Mouse (Mus musculus) midbrain, embryonic 14.5 days (tissue): ENCODE results near the gene Stpg3. TPM values are rescaled to one million over a fixed set of nuclear protein-coding genes. Genes with fewer than 3 reads are reported as not detected.

ENCODE experiments used
- ATAC-seq: fragments of 200-750 bp; cut with Nextera tagmentation; 2 replicates; pipeline ENCODE4 v1.8.0; 2017; ENCODE audit warnings: moderate number of reproducible peaks, moderate library complexity; ENCODE audit not compliant: low FRiP score, low TSS enrichment
- DNase-seq: peaks from one replicate; pipeline ENCODE4 v3.0.0-alpha.2; 2015
- H3K27ac ChIP-seq: fragments of 300-500 bp; sonication (generic); replicated peaks from 2 replicates; pipeline ENCODE4 v1.5.1; 2014; ENCODE audit warnings: mild to moderate bottlenecking, low read depth, low read length, moderate library complexity
- H3K27me3 ChIP-seq: fragments of 300-500 bp; sonication (generic); 2 replicates; pipeline ENCODE4 v1.6.1; 2014; ENCODE audit warnings: low read length, control low read depth, mixed read lengths; ENCODE audit not compliant: control insufficient read depth, insufficient read depth
- H3K36me3 ChIP-seq: fragments of 300-500 bp; sonication (generic); 2 replicates; pipeline ENCODE4 v1.6.1; 2014; ENCODE audit warnings: low read length, control low read depth; ENCODE audit not compliant: control insufficient read depth, insufficient read depth
- H3K4me1 ChIP-seq: fragments of 300-500 bp; sonication (generic); 2 replicates; pipeline ENCODE4 v1.6.1; 2014; ENCODE audit warnings: mild to moderate bottlenecking, antibody characterized with exemption, low read length, control low read depth; ENCODE audit not compliant: control insufficient read depth, insufficient read depth
- H3K4me2 ChIP-seq: fragments of 300-500 bp; sonication (generic); 2 replicates; pipeline ENCODE4 v1.6.1; 2014; ENCODE audit warnings: mild to moderate bottlenecking, low read length, moderate library complexity
- H3K4me3 ChIP-seq: fragments of 300-500 bp; sonication (generic); replicated peaks from 2 replicates; pipeline ENCODE4 v1.5.1; 2014; ENCODE audit warnings: low read depth, low read length
- H3K9ac ChIP-seq: fragments of 300-500 bp; sonication (generic); replicated peaks from 2 replicates; pipeline ENCODE4 v1.6.1; 2014; ENCODE audit warnings: mild to moderate bottlenecking, low read length, moderate library complexity
- H3K9me3 ChIP-seq: fragments of 300-500 bp; sonication (generic); 2 replicates; pipeline ENCODE4 v1.6.1; 2016; ENCODE audit warnings: low read length, control low read depth, mixed read lengths; ENCODE audit not compliant: control insufficient read depth
- WGBS: fragments of 180-500 bp; shearing (Covaris S2); extraction: QIAGEN DNeasy Blood & Tissue Kit; methylation state at CpG from one replicate; pipeline ENCODE4 v1.1.7; 2014; 5-methylcytosine and 5-hydroxymethylcytosine counted together
- polyA plus RNA-seq: library from polyadenylated mRNA; unstranded; fragments of >200 nt; fragmentation: Nextera tagmentation; extraction: Ambion mirVana; gene quantifications from 2 replicates; pipeline ENCODE4 v1.2.1, GENCODE M21; 2014

Stpg3 gene
- polyA plus RNA-seq, 1 experiment from 2014 or later, result 0.16 TPM

- H3K4me2 ChIP-seq, result peak overlapping the region; percentile 80
- no peaks in the 10 kb centered on the region for H3K36me3 ChIP-seq
- peak overlapping the region; percentile 72 for H3K4me3 ChIP-seq
- H3K4me1 ChIP-seq, result peaks cover 58% of the 10 kb centered on the region
- no peaks in the 10 kb centered on the region for H3K27me3 ChIP-seq
- H3K9ac ChIP-seq, result peak overlapping the region; percentile 60
- no peaks in the 10 kb centered on the region for H3K9me3 ChIP-seq
- WGBS, result 0% methylated on average over 17 of the region's 17 CpGs
- H3K27ac ChIP-seq, result peak overlapping the region; percentile 83
- ATAC-seq (no peak), DNase-seq (peak; percentile 46)
Observed at GRCm38 (mm10) chr2:25181891-25182397, 32.5 kb downstream of the Stpg3 start.

DNA sequence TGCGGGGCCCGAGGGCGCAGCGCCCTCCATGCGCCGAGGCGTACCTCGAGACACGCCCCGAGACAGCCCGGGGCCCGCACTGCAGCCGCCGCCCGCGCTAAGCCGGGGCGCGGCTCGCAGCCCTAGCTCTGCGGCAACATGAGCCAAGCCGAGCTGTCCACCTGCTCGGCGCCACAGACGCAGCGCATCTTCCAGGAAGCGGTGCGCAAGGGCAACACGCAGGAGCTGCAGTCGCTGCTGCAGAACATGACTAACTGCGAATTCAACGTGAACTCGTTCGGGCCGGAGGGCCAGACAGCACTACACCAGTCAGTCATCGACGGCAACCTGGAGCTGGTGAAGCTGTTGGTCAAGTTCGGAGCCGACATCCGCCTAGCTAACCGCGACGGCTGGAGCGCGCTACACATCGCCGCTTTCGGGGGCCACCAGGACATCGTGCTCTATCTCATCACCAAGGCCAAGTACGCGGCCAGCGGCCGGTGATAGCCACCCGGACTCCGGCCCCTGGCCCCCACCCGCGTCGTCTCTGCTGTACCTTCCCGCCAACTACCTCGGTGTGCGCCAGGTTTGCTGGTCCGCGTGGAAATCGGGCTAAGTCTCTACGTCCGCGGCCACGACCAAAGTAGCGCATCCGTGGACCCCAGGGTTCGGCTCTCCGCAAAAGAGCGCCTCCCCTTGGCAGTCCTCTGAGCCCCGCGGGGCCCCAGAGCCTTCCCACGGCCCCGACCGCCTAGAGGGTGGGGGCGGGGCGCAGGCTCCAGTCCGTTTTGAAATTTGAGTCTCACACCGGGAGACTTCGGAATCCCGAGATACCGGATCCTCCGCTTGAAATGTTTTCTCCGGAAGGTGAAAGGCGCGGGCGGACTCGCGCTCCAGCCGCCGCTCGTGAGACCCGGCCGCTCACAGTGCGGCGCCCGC is 33.2 kb downstream of the Stpg3 start:
- Histone ChIP-seq H3K9me3 (no peaks in the 10 kb centered on the region), H3K9ac (peak overlapping the region; percentile 60), H3K4me3 (peak overlapping the region; percentile 72), H3K4me2 (peak overlapping the region; percentile 80), H3K27ac (peak overlapping the region; percentile 83), H3K27me3 (no peaks in the 10 kb centered on the region), H3K36me3 (no peaks in the 10 kb centered on the region), H3K4me1 (peaks cover 65% of the 10 kb centered on the region)
- DNase-seq (peak; percentile 78), ATAC-seq (peak; percentile 31; the same call in 1 of the 2 replicates)
- WGBS, result under 1% methylated on average over 100 of the region's 100 CpGs

DNA sequence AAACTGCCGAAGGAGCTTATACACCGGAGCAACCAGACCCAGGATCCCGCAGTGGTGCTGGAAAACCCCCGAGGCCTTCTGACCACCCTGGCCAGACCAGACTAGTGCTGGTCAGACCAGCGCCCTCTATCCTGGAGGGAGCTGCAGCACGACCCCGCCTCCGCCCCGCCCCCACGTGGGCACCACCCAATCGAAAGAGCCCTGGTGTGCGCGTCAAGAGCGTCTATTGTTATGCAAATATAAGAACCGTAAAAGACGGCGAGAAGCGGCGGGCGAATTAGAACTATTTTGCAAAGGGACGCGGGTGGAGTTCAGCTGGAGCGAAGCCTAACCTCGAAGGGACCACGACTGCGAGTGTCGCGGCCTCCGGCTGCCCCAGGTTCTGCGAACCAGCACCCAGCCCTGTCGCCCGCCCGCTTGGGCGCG is 33.9 kb downstream of the Stpg3 start, which contains the start of gene Nrarp:
Gene Nrarp (plus strand): TSS at position 281 of the 426 bp plus-strand sequence.
- Histone ChIP-seq H3K4me3 (peak within 1 kb of the TSS; percentile 72), H3K4me1 (peaks cover 70% of the 10 kb centered on the region), H3K9me3 (no peaks in the 10 kb centered on the region), H3K9ac (peak within 1 kb of the TSS; percentile 60), H3K36me3 (no peaks in the 10 kb centered on the region), H3K27ac (peak within 1 kb of the TSS; percentile 83), H3K4me2 (peak within 1 kb of the TSS; percentile 80), H3K27me3 (no peaks in the 10 kb centered on the region)
- peak; percentile 90 for ATAC-seq
- 0% methylated on average over 35 of the region's 35 CpGs for WGBS
- DNase-seq, result peak; percentile 96

DNA sequence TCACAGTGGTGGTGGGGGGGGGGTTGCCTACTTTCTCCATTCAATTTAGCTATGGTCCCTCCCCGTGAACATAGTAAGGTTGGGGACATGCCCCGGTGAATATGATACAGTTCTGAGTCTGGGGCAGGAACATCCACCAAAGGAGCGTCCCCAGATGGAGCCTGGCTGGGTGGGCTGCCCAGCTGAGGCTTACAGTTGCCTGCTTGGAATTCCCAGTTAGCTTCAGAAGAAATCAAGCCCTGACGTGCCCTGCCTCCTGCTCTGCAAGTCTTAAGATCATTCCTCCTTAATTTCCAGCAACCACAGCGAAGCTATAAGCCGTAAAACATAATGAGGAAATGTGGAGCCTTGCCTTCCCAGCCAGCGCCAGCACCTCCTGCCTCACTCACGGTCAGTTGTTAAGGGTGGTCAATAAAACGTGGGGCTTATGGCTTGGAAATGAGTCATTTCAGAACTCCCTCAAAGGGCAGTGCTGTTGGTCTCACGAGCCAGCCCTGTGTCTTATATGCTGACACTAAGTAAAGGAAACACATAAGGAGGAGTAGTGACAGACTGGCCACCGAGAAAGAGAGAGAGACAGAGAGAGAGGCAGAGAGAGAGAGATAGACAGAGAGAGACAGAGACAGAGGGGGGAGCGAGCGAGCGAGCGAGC is 34.7 kb downstream of the Stpg3 start:
- H3K27ac ChIP-seq, result peak overlapping the region; percentile 55
- peak overlapping the region; percentile 80 for H3K4me2 ChIP-seq
- no peaks in the 10 kb centered on the region for H3K36me3 ChIP-seq
- H3K4me1 ChIP-seq, result peaks cover 64% of the 10 kb centered on the region
- ATAC-seq, result no peak
- 31% methylated on average over 15 of the region's 15 CpGs for WGBS
- H3K27me3 ChIP-seq, result no peaks in the 10 kb centered on the region
- H3K9ac ChIP-seq, result peak overlapping the region; percentile 46; the same call in 1 of the 2 replicates
- H3K9me3 ChIP-seq, result no peaks in the 10 kb centered on the region
- H3K4me3 ChIP-seq, result peak overlapping the region; percentile 72
- DNase-seq, result no peak

DNA sequence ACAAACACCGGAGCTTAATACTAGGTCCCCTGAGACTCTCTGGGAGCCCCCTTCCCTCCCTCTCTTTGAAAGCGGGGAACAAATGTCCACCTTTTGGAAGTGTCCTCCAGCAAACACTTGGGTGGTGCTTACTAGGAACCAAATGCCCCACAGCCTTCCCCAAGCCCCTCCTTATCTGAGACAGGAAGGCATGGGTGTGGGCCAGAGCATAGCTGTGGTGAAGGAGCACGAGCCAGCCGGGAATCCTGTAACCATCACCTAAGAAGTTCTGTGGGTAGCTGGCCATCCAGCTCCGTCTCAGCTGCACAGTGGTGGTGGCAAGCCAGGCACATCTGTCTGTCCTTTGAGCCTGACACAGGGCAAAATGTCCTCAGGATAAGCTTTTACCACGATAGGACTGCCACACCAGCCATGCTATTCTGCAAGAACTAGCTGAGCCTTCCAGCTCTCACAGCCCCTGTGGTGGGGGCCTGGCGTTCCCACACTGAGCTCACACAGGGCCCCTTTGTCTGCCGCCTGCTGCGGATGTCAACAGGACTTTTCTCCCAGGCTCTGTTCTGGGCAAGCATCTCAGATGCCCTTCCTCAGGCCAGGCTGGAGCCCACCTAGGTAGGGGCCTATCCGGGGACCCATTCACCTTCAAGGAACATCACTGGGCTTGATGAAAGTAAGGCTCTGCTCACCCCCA is 36.0 kb downstream of the Stpg3 start:
- no peak overlapping the region for H3K4me3 ChIP-seq
- H3K27me3 ChIP-seq, result no peaks in the 10 kb centered on the region
- WGBS, result 12% methylated on average over 10 of the region's 10 CpGs
- peak; percentile 59 for DNase-seq
- ATAC-seq, result no peak
- H3K4me2 ChIP-seq, result peak overlapping the region; percentile 43
- peak overlapping the region; percentile 77 for H3K27ac ChIP-seq
- peaks cover 56% of the 10 kb centered on the region for H3K4me1 ChIP-seq
- H3K9ac ChIP-seq, result 0 out of 2 replicates have a peak overlapping the region, but pooled peaks have one; percentile 23
- no peaks in the 10 kb centered on the region for H3K9me3 ChIP-seq
- no peaks in the 10 kb centered on the region for H3K36me3 ChIP-seq

DNA sequence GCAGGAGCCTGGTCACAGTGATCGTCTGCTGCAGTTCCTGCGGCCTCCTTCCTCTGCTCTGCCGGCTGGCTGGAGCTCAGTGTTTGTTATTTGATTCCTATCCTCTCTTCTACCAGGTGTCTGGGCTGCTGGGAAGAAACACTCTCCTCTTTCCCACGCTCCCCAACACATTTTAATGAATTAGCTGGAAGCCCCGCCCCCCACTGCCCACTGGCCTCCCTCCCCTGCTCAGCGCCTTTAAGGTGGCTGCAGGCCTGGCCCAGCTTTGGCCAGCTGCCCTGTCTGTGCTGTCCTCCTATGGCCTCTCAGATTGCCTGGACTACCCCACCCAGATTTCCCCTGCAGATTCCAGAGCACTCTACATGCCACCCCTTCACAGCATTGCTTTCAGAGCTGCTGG is 36.8 kb downstream of the Stpg3 start:
- H3K27me3 ChIP-seq, result no peaks in the 10 kb centered on the region
- H3K4me1 ChIP-seq, result peaks cover 51% of the 10 kb centered on the region
- no peaks in the 10 kb centered on the region for H3K36me3 ChIP-seq
- peak overlapping the region; percentile 43 for H3K4me2 ChIP-seq
- DNase-seq (peak; percentile 79), ATAC-seq (peak; percentile 27; the same call in 1 of the 2 replicates)
- H3K9me3 ChIP-seq, result no peaks in the 10 kb centered on the region
- H3K9ac ChIP-seq, result peak overlapping the region; percentile 23; the same call in 1 of the 2 replicates
- H3K4me3 ChIP-seq, result no peak overlapping the region
- H3K27ac ChIP-seq, result peak overlapping the region; percentile 77
- WGBS, result 0% methylated on average over 6 of the region's 6 CpGs

GRCm38 (mm10) chr2:25177076-25177475 is 37.4 kb downstream of the Stpg3 start:
- H3K9ac ChIP-seq, result 0 out of 2 replicates have a peak overlapping the region, but pooled peaks have one; percentile 23
- H3K4me1 ChIP-seq, result peaks cover 47% of the 10 kb centered on the region
- DNase-seq (no peak), ATAC-seq (no peak)
- WGBS, result 27% methylated on average over 4 of the region's 4 CpGs
- H3K27me3 ChIP-seq, result no peaks in the 10 kb centered on the region
- peak overlapping the region; percentile 43 for H3K4me2 ChIP-seq
- H3K36me3 ChIP-seq, result no peaks in the 10 kb centered on the region
- peak overlapping the region; percentile 77 for H3K27ac ChIP-seq
- H3K9me3 ChIP-seq, result no peaks in the 10 kb centered on the region
- no peak overlapping the region for H3K4me3 ChIP-seq

DNA sequence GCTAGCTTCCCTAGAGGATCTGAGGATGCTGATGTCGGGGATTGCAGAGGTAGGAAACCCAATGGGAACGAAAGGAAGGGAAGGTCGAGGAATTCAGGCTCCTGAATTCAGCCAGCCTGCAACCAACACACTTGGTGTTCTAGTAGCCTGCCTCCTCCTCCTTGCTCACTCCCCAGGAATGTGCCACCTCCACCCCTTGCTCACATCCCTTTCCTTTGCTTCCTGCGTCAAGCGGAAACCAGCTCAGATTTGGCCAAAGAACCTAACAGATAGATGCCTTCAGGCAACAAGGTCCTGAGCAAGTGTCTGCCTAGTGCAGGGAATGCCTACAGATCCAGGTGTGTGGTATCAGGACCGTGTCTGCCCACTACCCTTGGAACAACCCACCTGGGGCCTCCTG is 37.9 kb downstream of the Stpg3 start:
- 73% methylated on average over 6 of the region's 6 CpGs for WGBS
- H3K9me3 ChIP-seq, result no peaks in the 10 kb centered on the region
- ATAC-seq, result no peak
- no peaks in the 10 kb centered on the region for H3K27me3 ChIP-seq
- H3K4me1 ChIP-seq, result peaks cover 46% of the 10 kb centered on the region
- H3K36me3 ChIP-seq, result no peaks in the 10 kb centered on the region
- H3K4me3 ChIP-seq, result no peak overlapping the region
- DNase-seq, result no peak
- 0 out of 2 replicates have a peak overlapping the region, but pooled peaks have one; percentile 2 for H3K9ac ChIP-seq
- peak overlapping the region; percentile 77; the same call in 1 of the 2 replicates for H3K27ac ChIP-seq
- peak overlapping the region; percentile 43 for H3K4me2 ChIP-seq
